Mouse (Mus musculus) limb, embryonic 13.5 days (tissue): ENCODE measurements at regions not wholly inside any gene's neighbourhood (a gene's known extent, or its start where the extent isn't known, plus 50 kb on each side); places are given as distances from the start of the nearest gene placed in this dataset.

Experiments
- ATAC-seq: fragments of 200-750 bp; cut with Nextera tagmentation; 2 replicates; pipeline ENCODE4 v1.8.0; 2017; ENCODE audit warnings: low read depth, moderate number of reproducible peaks, moderate TSS enrichment; ENCODE audit not compliant: low FRiP score
- H3K27ac ChIP-seq: fragments of 300-500 bp; sonication (generic); 2 replicates; pipeline ENCODE4 v1.5.1; 2015; ENCODE audit warnings: inconsistent platforms, mild to moderate bottlenecking, moderate library complexity
- H3K27me3 ChIP-seq: fragments of 300-500 bp; sonication (generic); 2 replicates; pipeline ENCODE4 v1.6.1; 2015; ENCODE audit warnings: mild to moderate bottlenecking, inconsistent platforms
- H3K36me3 ChIP-seq: fragments of 300-500 bp; sonication (generic); 2 replicates; pipeline ENCODE4 v1.6.1; 2015; ENCODE audit warnings: inconsistent platforms, mild to moderate bottlenecking, moderate library complexity
- H3K4me1 ChIP-seq: fragments of 300-500 bp; sonication (generic); 2 replicates; pipeline ENCODE4 v1.6.1; 2015; ENCODE audit warnings: inconsistent platforms
- H3K4me2 ChIP-seq: fragments of 300-500 bp; sonication (generic); replicated peaks from 2 replicates; pipeline ENCODE4 v1.6.1; 2015; ENCODE audit warnings: inconsistent platforms, mild to moderate bottlenecking, moderate library complexity
- H3K4me3 ChIP-seq: fragments of 300-500 bp; sonication (generic); 2 replicates; pipeline ENCODE4 v1.5.1; 2015; ENCODE audit warnings: moderate library complexity, mild to moderate bottlenecking, inconsistent platforms
- H3K9ac ChIP-seq: fragments of 300-500 bp; sonication (generic); 2 replicates; pipeline ENCODE4 v1.6.1; 2015; ENCODE audit warnings: mild to moderate bottlenecking, inconsistent platforms
- H3K9me3 ChIP-seq: fragments of 300-500 bp; sonication (generic); 2 replicates; pipeline ENCODE4 v1.6.1; 2016; ENCODE audit warnings: inconsistent platforms
- WGBS: fragments of 180-500 bp; shearing (Covaris S2); methylation state at CpG from one replicate; pipeline ENCODE4 v1.1.7; 2015; 5-methylcytosine and 5-hydroxymethylcytosine counted together
- microRNA counts: library from miRNA; unstranded; fragments of <30 nt; microRNA quantifications from one replicate; lab custom pipeline; 2016
- microRNA-seq: library from miRNA; unstranded; fragments of <30 nt; microRNA quantifications from one replicate; pipeline ENCODE4, GENCODE M21; 2016

GRCm38 (mm10) chr15:68344652-68345051 lies 1843.9 kb upstream of the Lrrc6 start:
- H3K9ac ChIP-seq, result no peak overlapping the region
- ATAC-seq, result no peak
- H3K9me3 ChIP-seq, result no peaks in the 10 kb centered on the region
- no peaks in the 10 kb centered on the region for H3K27me3 ChIP-seq
- no peak overlapping the region for H3K4me2 ChIP-seq
- WGBS, result 94% methylated on average over 3 of the region's 3 CpGs
- peaks cover 7% of the 10 kb centered on the region for H3K36me3 ChIP-seq
- no peak overlapping the region for H3K27ac ChIP-seq
- H3K4me1 ChIP-seq, result no peaks in the 10 kb centered on the region
- no peak overlapping the region for H3K4me3 ChIP-seq

GRCm38 (mm10) chr15:68342542-68342941 lies 1841.8 kb upstream of the Lrrc6 start:
- H3K27ac ChIP-seq, result no peak overlapping the region
- H3K9ac ChIP-seq, result no peak overlapping the region
- no peak overlapping the region for H3K4me3 ChIP-seq
- H3K9me3 ChIP-seq, result no peaks in the 10 kb centered on the region
- H3K4me2 ChIP-seq, result no peak overlapping the region
- no peaks in the 10 kb centered on the region for H3K27me3 ChIP-seq
- peaks cover 7% of the 10 kb centered on the region for H3K36me3 ChIP-seq
- 87% methylated on average over 1 of the region's 1 CpGs for WGBS
- ATAC-seq, result no peak
- no peaks in the 10 kb centered on the region for H3K4me1 ChIP-seq

- Histone ChIP-seq H3K36me3 (peaks cover 7% of the 10 kb centered on the region), H3K27me3 (no peaks in the 10 kb centered on the region), H3K9ac (no peak overlapping the region), H3K27ac (no peak overlapping the region), H3K4me3 (no peak overlapping the region), H3K4me2 (no peak overlapping the region), H3K4me1 (no peaks in the 10 kb centered on the region), H3K9me3 (no peaks in the 10 kb centered on the region)
- ATAC-seq, result no peak
- 47% methylated on average over 5 of the region's 5 CpGs for WGBS
Observed at GRCm38 (mm10) chr15:68341056-68341455, 1840.3 kb upstream of the Lrrc6 start.

GRCm38 (mm10) chr15:68337264-68337663 lies 1836.6 kb upstream of the Lrrc6 start:
- Histone ChIP-seq H3K9ac (no peak overlapping the region), H3K27ac (no peak overlapping the region), H3K36me3 (peaks cover 7% of the 10 kb centered on the region), H3K4me3 (no peak overlapping the region), H3K27me3 (no peaks in the 10 kb centered on the region), H3K4me2 (no peak overlapping the region), H3K9me3 (no peaks in the 10 kb centered on the region), H3K4me1 (no peaks in the 10 kb centered on the region)
- ATAC-seq, result no peak
- WGBS, result 89% methylated on average over 2 of the region's 2 CpGs

- Histone ChIP-seq H3K4me3 (no peak overlapping the region), H3K4me2 (no peak overlapping the region), H3K9me3 (no peaks in the 10 kb centered on the region), H3K36me3 (peaks cover 8% of the 10 kb centered on the region), H3K4me1 (no peaks in the 10 kb centered on the region), H3K27ac (no peak overlapping the region), H3K9ac (no peak overlapping the region), H3K27me3 (no peaks in the 10 kb centered on the region)
- no peak for ATAC-seq
Observed at GRCm38 (mm10) chr15:68335837-68336236, 1835.1 kb upstream of the Lrrc6 start.

GRCm38 (mm10) chr15:68316116-68316515 lies 1815.4 kb upstream of the Lrrc6 start:
- H3K27me3 ChIP-seq, result no peaks in the 10 kb centered on the region
- 96% methylated on average over 1 of the region's 1 CpGs for WGBS
- no peaks in the 10 kb centered on the region for H3K36me3 ChIP-seq
- no peak overlapping the region for H3K4me2 ChIP-seq
- no peak overlapping the region for H3K9ac ChIP-seq
- H3K4me3 ChIP-seq, result no peak overlapping the region
- no peaks in the 10 kb centered on the region for H3K9me3 ChIP-seq
- ATAC-seq, result no peak
- H3K4me1 ChIP-seq, result no peaks in the 10 kb centered on the region
- H3K27ac ChIP-seq, result no peak overlapping the region

MicroRNAs in the stretch of these regions (microRNA counts, 519-probe panel; counts per million panel counts)
- microRNA mmu-miR-30b (lab: Ali Mortazavi, UCI), result 4,140 counts per million, percentile 80 among the panel's probes with 10 or more counts
- microRNA mmu-miR-30d (lab: Ali Mortazavi, UCI), result 3,507 counts per million, percentile 64 among the panel's probes with 10 or more counts

Small RNA genes in the stretch of these regions (microRNA-seq; reads per million reads assigned to microRNA genes)
- 87.6 reads per million, percentile 51 among the genes with 10 or more reads in this experiment for gene Mir30b
- 3,309 reads per million, percentile 87 among the genes with 10 or more reads in this experiment for gene Mir30d
